Mouse (Mus musculus) layer of hippocampus, postnatal 10 days (tissue): ENCODE data around the gene Tas2r117. TPM values are rescaled to one million over a fixed set of nuclear protein-coding genes. Genes with fewer than 3 reads are reported as not detected.

ENCODE experiments used
- DNase-seq, 2 experiments: peaks; one replicate each; pipeline ENCODE4 v3.0.0; 2021; ENCODE audit warnings: low spot score in 2 of 2
- long read RNA-seq: library from polyadenylated mRNA; stranded (forward); transcript quantifications from one replicate; pipeline ENCODE4 v2.0.0, GENCODE M21; 2023
- total RNA-seq, 2 experiments: library from RNA; stranded (reverse); gene quantifications; 2 replicates each; pipeline ENCODE4 v1.2.3; 2021

Tas2r117 gene
- not detected for total RNA-seq
- long read RNA-seq = 0 reads

DNA sequence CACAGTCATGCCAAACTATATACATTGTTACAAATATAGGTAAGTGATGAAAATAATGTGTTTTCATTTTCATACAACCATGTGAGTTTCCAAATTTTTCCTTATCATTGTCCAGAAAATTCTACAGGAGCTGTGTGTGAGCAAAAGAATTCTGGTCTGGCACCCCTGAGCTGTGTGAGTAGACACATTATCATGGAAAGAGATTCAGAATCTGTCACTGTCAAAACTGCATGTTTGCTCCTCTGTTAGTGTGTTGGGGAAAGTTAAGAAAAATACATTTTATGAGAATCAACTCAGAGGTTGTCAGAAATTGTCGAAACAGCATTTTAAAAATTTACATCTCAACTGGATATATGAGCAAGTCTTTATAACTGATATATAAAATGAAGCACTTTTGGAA, at the start of gene Tas2r117:
Gene Tas2r117, plus strand, starts transcription at position 301 of the 400 bp plus-strand sequence.
- DNase-seq = no peak

DNA sequence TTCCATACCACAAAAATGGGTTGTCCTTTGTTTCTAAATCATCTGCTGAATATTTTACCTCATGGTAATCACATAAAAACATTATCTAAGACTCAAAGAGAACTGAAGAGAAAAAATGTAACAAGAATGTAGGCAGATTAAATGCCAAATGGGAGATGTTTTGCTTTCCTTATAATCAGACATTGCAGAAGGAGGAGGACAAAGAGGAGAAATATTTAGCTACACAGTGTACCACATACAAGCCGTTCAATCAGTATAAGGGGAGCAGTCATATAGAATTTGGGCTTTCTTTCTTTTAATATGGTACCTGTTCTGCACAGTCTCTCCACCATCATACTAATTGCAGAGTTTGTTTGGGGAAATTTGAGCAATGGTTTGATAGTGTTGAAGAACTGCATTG, 48.2 kb upstream of the Tas2r117 start, which contains the start of gene Tas2r124:
Gene Tas2r124, plus strand, starts transcription at position 301 of the 400 bp plus-strand sequence.
- no peak for DNase-seq

DNA sequence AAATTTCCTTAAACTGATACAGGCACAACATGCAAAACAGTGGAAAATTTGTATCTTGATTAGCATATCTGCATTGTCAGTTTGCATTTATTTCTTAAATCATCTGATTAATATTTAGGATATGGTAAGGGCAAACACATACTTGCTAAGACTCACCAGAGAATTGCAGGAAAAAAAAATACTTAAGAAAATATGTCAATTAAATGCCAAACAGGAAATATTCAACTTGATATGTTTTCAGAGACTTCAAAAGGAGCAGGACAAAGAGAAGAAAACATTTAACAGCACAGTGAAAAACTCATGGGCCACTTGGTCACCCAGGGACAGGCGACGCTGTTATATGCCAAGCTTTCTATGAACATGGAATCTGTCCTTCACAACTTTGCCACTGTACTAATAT, 40.8 kb upstream of the Tas2r117 start, which contains the start of gene Tas2r102:
Gene Tas2r102, plus strand, starts transcription at position 301 of the 400 bp plus-strand sequence.
- no peak for DNase-seq

DNA sequence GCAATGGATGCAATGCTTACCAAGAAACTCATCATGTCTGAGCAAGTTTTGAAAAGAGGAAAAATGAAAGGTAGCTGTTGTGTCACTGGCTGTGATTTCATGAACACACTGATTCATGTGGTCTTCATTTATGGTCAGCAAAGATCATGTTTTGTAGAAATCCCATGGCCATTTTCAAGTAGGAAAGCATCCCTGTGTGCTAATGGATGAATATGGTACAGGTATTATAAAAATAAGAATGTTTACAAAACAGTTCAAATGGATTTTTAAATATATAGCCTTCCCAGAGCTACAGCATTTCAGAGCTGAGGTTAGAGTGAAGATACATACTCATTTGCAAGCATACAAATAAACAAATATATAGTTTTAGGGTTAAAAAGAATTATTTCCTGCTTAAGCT, 24.6 kb upstream of the Tas2r117 start, which contains the start of gene Tas2r136:
Gene Tas2r136, minus strand, starts transcription at position 101 of the 400 bp plus-strand sequence.
- no peak for DNase-seq

DNA sequence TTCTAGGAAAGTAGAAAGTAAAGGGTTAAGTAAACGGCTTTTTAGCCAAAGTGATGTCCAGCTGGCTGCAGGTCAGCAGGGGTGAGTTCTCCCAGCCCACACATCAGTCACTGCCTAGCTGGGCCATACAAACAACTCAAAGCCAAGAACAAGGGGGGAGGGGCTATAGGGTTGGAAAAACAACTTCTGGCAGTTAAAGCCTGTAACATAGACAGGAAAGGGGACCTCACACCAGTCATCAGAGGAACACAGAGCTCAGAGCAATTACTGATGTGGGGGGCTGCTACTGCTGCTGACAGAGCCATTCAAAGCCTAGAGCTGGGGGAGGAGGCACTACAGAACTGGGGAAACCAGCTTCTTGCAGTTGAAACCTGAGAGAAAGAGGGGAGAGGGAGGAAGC, 7.2 kb upstream of the Tas2r117 start:
- no peak for DNase-seq

DNA sequence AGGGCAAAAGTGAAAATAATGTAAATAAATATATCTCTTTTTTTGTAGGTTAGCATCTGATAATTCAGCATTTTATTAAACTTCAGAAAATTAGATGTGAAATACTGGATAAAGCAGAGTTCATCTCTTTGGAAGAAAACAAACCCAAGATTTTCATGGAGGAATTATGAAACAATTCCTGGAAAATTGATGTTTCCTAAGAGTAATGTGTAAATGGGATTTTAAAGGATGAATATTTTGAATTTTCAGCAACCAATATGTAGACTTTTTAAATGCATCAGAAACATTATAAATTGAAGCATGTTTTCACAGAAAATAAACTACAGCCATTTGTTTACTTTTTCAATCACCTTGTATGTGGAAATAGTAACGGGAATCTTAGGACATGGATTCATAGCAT, 44.2 kb downstream of the Tas2r117 start, which contains the start of gene Tas2r123:
Gene Tas2r123, plus strand, starts transcription at position 301 of the 400 bp plus-strand sequence.
- no peak for DNase-seq

Other genes starting within 250 kb of the Tas2r117 start
- gene Prh1, start 233.0 kb upstream of the Tas2r117 start, total RNA-seq = not detected
- not detected for gene Prp2, start 206.9 kb upstream of the Tas2r117 start, total RNA-seq
- not detected for gene A630073D07Rik, start 151.3 kb upstream of the Tas2r117 start, total RNA-seq
- gene Tas2r120, start 145.9 kb upstream of the Tas2r117 start, total RNA-seq = not detected
- not detected for gene Tas2r121, start 101.8 kb upstream of the Tas2r117 start, total RNA-seq
- gene Tas2r122, start 90.9 kb upstream of the Tas2r117 start, total RNA-seq = not detected
- gene Tas2r115, start 64.8 kb upstream of the Tas2r117 start, total RNA-seq = not detected
- gene Tas2r124, start 48.1 kb upstream of the Tas2r117 start, total RNA-seq = not detected
- not detected for gene Tas2r102, start 40.7 kb upstream of the Tas2r117 start, total RNA-seq
- gene Tas2r136, start 24.7 kb upstream of the Tas2r117 start, total RNA-seq = not detected
- not detected for gene Tas2r123, start 44.3 kb downstream of the Tas2r117 start, total RNA-seq
- gene Tas2r116, start 52.6 kb downstream of the Tas2r117 start, total RNA-seq = not detected
- gene Tas2r110, start 65.2 kb downstream of the Tas2r117 start, total RNA-seq = not detected
- not detected for gene Tas2r113, start 90.2 kb downstream of the Tas2r117 start, total RNA-seq
- not detected for gene Tas2r125, start 106.8 kb downstream of the Tas2r117 start, total RNA-seq
- not detected for gene Tas2r129, start 148.3 kb downstream of the Tas2r117 start, total RNA-seq
- not detected for gene Tas2r131, start 155.1 kb downstream of the Tas2r117 start, total RNA-seq
- gene Tas2r109, start 178.1 kb downstream of the Tas2r117 start, total RNA-seq = not detected
- gene Tas2r103, start 234.3 kb downstream of the Tas2r117 start, total RNA-seq = not detected